Comparison of ENCODE assay signal across 5 mouse cellular contexts in the genomic region with DNA sequence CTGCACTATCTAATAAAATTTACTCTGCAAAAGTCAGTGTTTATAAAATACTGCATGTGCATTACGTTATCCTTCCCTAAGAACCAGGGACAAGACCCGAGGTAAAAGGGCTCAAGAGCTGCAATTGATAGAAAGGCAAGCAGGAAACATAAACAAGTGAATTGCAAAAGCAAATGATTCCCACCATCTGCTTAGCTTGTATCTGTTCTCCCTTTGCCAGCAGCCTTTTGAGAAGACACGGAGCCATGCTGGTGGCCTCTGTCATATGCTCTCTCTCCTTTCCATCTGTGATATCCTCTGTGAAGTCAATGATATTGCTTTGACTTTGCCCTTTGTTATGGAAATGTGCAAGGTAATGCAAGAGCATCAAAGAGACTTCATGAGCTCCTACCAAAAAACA.
"Had no signal": no experiment of that assay in that cellular context is flagged by ENCODE, and none has a peak within 500 bp of the region (broad histone marks: within the 10 kb centered on the region; RNA-seq: fewer than 3 reads in every experiment).

No protein-coding gene starts in this region.

- DNase-seq: kidney, adult 2 months; kidney, postnatal 14 days; lung, postnatal 10 days; lung, postnatal 4 days; thymus, postnatal 4 days had no signal
